Mouse (Mus musculus): ENCODE data around the gene Olfr1509. TPM values are rescaled to one million over a fixed set of nuclear protein-coding genes. Genes with fewer than 3 reads are reported as not detected.
"Not testable (repeated sequence)": the region's sequence is repeated elsewhere in the genome, so short reads cannot be mapped to it uniquely, and the experiment has no call there.

Gene Olfr1509
- polyA plus RNA-seq (2015; fragmentation: Nextera tagmentation; extraction: Ambion mirVana): not detected in 2 replicates

GRCm38 (mm10) chr14:52442690-52443089, at the start of gene Olfr1509:
Gene Olfr1509, plus strand, starts transcription at chr14:52442990.
- H3K4me2 ChIP-seq (ENCODE audit: low read depth, low read length): no peak within 1 kb of the TSS
- H3K27ac ChIP-seq (ENCODE audit: low read length): no peak within 1 kb of the TSS
- no peaks in the 10 kb centered on the region for H3K9me3 ChIP-seq (replicated peaks; ENCODE audit: control insufficient read depth, low read length)
- no peaks in the 10 kb centered on the region for H3K4me1 ChIP-seq (ENCODE audit: control insufficient read depth, low read depth, low read length)
- no peaks in the 10 kb centered on the region for H3K27me3 ChIP-seq (ENCODE audit: control insufficient read depth, insufficient read depth, low read depth, low read length)
- H3K4me3 ChIP-seq (ENCODE audit: low read depth, low read length): no peak within 1 kb of the TSS
- H3K36me3 ChIP-seq (ENCODE audit: control insufficient read depth, insufficient read depth): no peaks in the 10 kb centered on the region
- H3K9ac ChIP-seq (ENCODE audit: low read depth, low read length): no peak within 1 kb of the TSS
- no peak for ATAC-seq (ENCODE audit: low read depth)

- Histone ChIP-seq H3K27ac (ENCODE audit: low read length) (no peak within 1 kb of the TSS), H3K4me1 (ENCODE audit: control insufficient read depth, low read depth, low read length) (no peaks in the 10 kb centered on the region), H3K9me3 (replicated peaks; ENCODE audit: control insufficient read depth, low read length) (no peaks in the 10 kb centered on the region), H3K4me2 (ENCODE audit: low read depth, low read length) (no peak within 1 kb of the TSS), H3K9ac (ENCODE audit: low read depth, low read length) (no peak within 1 kb of the TSS), H3K27me3 (ENCODE audit: control insufficient read depth, insufficient read depth, low read depth, low read length) (no peaks in the 10 kb centered on the region), H3K36me3 (ENCODE audit: control insufficient read depth, insufficient read depth) (no peaks in the 10 kb centered on the region), H3K4me3 (ENCODE audit: low read depth, low read length) (no peak within 1 kb of the TSS)
- 48% methylated on average over 4 of the region's 4 CpGs for WGBS (ENCODE audit: insufficient replicate concordance)
- no peak for ATAC-seq (ENCODE audit: low read depth)
Measured at GRCm38 (mm10) chr14:52397279-52397678, 45.5 kb upstream of the Olfr1509 start, which contains the start of gene Olfr1511. Gene Olfr1511, minus strand, starts transcription at chr14:52397379.

DNA sequence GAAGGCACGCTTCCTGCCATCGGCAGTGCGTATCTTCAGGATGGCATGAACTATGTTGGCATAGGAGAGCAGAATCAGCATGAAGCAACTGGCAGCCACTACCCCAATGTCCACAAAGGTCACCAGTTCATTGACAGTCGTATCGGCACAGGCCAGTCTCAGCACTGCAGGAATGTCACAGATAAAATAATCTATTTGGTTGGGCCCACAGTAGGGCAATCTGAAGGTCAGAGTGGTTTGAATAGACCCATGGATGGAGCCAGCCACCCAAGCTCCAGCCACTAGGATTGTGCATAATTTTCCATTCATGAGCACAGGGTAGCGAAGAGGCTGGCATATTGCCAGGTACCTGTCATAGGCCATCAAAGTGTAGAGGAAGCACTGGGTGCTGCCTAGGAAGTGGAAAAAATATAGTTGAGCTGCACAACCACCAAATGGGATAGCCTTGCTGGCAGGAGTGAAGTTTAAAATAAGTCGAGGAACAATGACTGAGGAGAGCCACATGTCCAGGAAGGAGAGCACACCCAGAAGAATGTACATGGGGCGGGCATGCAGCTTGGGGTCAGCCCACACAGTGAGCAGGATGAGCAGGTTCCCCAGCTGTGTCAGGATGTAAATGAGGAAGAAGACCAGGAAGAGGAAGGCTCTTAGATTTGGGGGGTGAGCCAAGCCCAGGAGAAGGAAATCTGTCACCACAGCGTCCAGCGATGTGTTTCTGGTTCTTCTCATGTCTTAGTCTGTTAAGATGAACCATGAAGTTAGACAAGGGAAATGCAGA, 32.5 kb upstream of the Olfr1509 start:
- H3K9me3 ChIP-seq (replicated peaks; ENCODE audit: control insufficient read depth, low read length); H3K36me3 ChIP-seq (ENCODE audit: control insufficient read depth, insufficient read depth); H3K4me3 ChIP-seq (ENCODE audit: low read depth, low read length); H3K27ac ChIP-seq (ENCODE audit: low read length); H3K4me1 ChIP-seq (ENCODE audit: control insufficient read depth, low read depth, low read length); H3K9ac ChIP-seq (ENCODE audit: low read depth, low read length); ATAC-seq (ENCODE audit: low read depth); H3K27me3 ChIP-seq (ENCODE audit: control insufficient read depth, insufficient read depth, low read depth, low read length); H3K4me2 ChIP-seq (ENCODE audit: low read depth, low read length): not testable (repeated sequence)
- WGBS (ENCODE audit: insufficient replicate concordance): 53% methylated on average over 6 of the region's 10 CpGs

- no peaks in the 10 kb centered on the region for H3K36me3 ChIP-seq (ENCODE audit: control insufficient read depth, insufficient read depth)
- H3K27ac ChIP-seq (ENCODE audit: low read length): no peak within 1 kb of the TSS
- ATAC-seq (ENCODE audit: low read depth): no peak
- H3K4me3 ChIP-seq (ENCODE audit: low read depth, low read length): no peak within 1 kb of the TSS
- 62% methylated on average over 3 of the region's 3 CpGs for WGBS (ENCODE audit: insufficient replicate concordance)
- no peak within 1 kb of the TSS for H3K9ac ChIP-seq (ENCODE audit: low read depth, low read length)
- H3K9me3 ChIP-seq (replicated peaks; ENCODE audit: control insufficient read depth, low read length): no peaks in the 10 kb centered on the region
- no peak within 1 kb of the TSS for H3K4me2 ChIP-seq (ENCODE audit: low read depth, low read length)
- no peaks in the 10 kb centered on the region for H3K27me3 ChIP-seq (ENCODE audit: control insufficient read depth, insufficient read depth, low read depth, low read length)
- no peaks in the 10 kb centered on the region for H3K4me1 ChIP-seq (ENCODE audit: control insufficient read depth, low read depth, low read length)
Measured at GRCm38 (mm10) chr14:52414273-52414672, 28.5 kb upstream of the Olfr1509 start, which contains the start of gene Olfr1510. Gene Olfr1510, minus strand, starts transcription at chr14:52414373.

- Histone ChIP-seq H3K27ac (ENCODE audit: low read length) (no peak overlapping the region), H3K36me3 (ENCODE audit: control insufficient read depth, insufficient read depth) (no peaks in the 10 kb centered on the region), H3K4me1 (ENCODE audit: control insufficient read depth, low read depth, low read length) (no peaks in the 10 kb centered on the region), H3K4me2 (ENCODE audit: low read depth, low read length) (no peak overlapping the region), H3K9me3 (replicated peaks; ENCODE audit: control insufficient read depth, low read length) (no peaks in the 10 kb centered on the region), H3K4me3 (ENCODE audit: low read depth, low read length) (no peak overlapping the region), H3K27me3 (ENCODE audit: control insufficient read depth, insufficient read depth, low read depth, low read length) (no peaks in the 10 kb centered on the region), H3K9ac (ENCODE audit: low read depth, low read length) (no peak overlapping the region)
- no peak for ATAC-seq (ENCODE audit: low read depth)
- 54% methylated on average over 1 of the region's 1 CpGs for WGBS (ENCODE audit: insufficient replicate concordance)
Measured at GRCm38 (mm10) chr14:52427686-52428085, 15.1 kb upstream of the Olfr1509 start.

- Histone ChIP-seq H3K4me3 (ENCODE audit: low read depth, low read length) (no peak overlapping the region), H3K27me3 (ENCODE audit: control insufficient read depth, insufficient read depth, low read depth, low read length) (no peaks in the 10 kb centered on the region), H3K9me3 (replicated peaks; ENCODE audit: control insufficient read depth, low read length) (no peaks in the 10 kb centered on the region), H3K27ac (ENCODE audit: low read length) (no peak overlapping the region), H3K36me3 (ENCODE audit: control insufficient read depth, insufficient read depth) (no peaks in the 10 kb centered on the region), H3K4me2 (ENCODE audit: low read depth, low read length) (no peak overlapping the region), H3K9ac (ENCODE audit: low read depth, low read length) (no peak overlapping the region), H3K4me1 (ENCODE audit: control insufficient read depth, low read depth, low read length) (no peaks in the 10 kb centered on the region)
- WGBS (ENCODE audit: insufficient replicate concordance): 20% methylated on average over 8 of the region's 8 CpGs
- no peak for ATAC-seq (ENCODE audit: low read depth)
Measured at GRCm38 (mm10) chr14:52451138-52451537, 8.3 kb downstream of the Olfr1509 start.

- Histone ChIP-seq H3K36me3 (ENCODE audit: control insufficient read depth, insufficient read depth) (no peaks in the 10 kb centered on the region), H3K9ac (ENCODE audit: low read depth, low read length) (no peak overlapping the region), H3K27ac (ENCODE audit: low read length) (no peak overlapping the region), H3K4me2 (ENCODE audit: low read depth, low read length) (no peak overlapping the region), H3K4me3 (ENCODE audit: low read depth, low read length) (no peak overlapping the region), H3K27me3 (ENCODE audit: control insufficient read depth, insufficient read depth, low read depth, low read length) (no peaks in the 10 kb centered on the region), H3K4me1 (ENCODE audit: control insufficient read depth, low read depth, low read length) (no peaks in the 10 kb centered on the region), H3K9me3 (replicated peaks; ENCODE audit: control insufficient read depth, low read length) (no peaks in the 10 kb centered on the region)
- no peak for ATAC-seq (ENCODE audit: low read depth)
Measured at GRCm38 (mm10) chr14:52461928-52462327, 19.1 kb downstream of the Olfr1509 start.

GRCm38 (mm10) chr14:52465738-52466137, 22.9 kb downstream of the Olfr1509 start:
- WGBS (ENCODE audit: insufficient replicate concordance): 72% methylated on average over 1 of the region's 1 CpGs
- Histone ChIP-seq H3K9me3 (replicated peaks; ENCODE audit: control insufficient read depth, low read length) (no peaks in the 10 kb centered on the region), H3K9ac (ENCODE audit: low read depth, low read length) (no peak overlapping the region), H3K27ac (ENCODE audit: low read length) (no peak overlapping the region), H3K4me2 (ENCODE audit: low read depth, low read length) (no peak overlapping the region), H3K36me3 (ENCODE audit: control insufficient read depth, insufficient read depth) (no peaks in the 10 kb centered on the region), H3K4me1 (ENCODE audit: control insufficient read depth, low read depth, low read length) (no peaks in the 10 kb centered on the region), H3K27me3 (ENCODE audit: control insufficient read depth, insufficient read depth, low read depth, low read length) (no peaks in the 10 kb centered on the region), H3K4me3 (ENCODE audit: low read depth, low read length) (no peak overlapping the region)
- ATAC-seq (ENCODE audit: low read depth): no peak

DNA sequence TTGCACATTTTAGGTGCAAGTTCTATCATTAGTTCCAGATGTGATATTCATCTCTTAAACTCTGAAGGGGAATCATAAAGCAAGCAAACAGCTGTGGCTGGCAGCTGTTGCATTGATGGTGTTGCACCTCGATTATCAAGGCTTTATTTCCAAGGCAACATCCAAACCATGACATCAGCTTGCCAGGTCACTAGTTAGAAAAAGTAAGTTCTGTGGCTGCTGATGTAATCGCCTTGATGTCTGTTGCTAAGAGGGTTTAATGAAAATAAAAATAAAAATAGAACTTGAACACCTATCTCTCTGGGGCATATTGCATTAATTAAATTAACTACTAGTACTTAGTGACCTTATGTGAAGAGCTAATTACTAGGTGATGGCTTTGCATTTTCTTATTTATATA, 24.6 kb downstream of the Olfr1509 start, which contains the start of gene Olfr1508:
TSS of gene Olfr1508 (minus strand) at position 101 of the 400 bp plus-strand sequence.
- H3K36me3 ChIP-seq (ENCODE audit: control insufficient read depth, insufficient read depth): no peaks in the 10 kb centered on the region
- no peak within 1 kb of the TSS for H3K4me3 ChIP-seq (ENCODE audit: low read depth, low read length)
- ATAC-seq (ENCODE audit: low read depth): no peak
- H3K9ac ChIP-seq (ENCODE audit: low read depth, low read length): no peak within 1 kb of the TSS
- no peaks in the 10 kb centered on the region for H3K4me1 ChIP-seq (ENCODE audit: control insufficient read depth, low read depth, low read length)
- no peak within 1 kb of the TSS for H3K27ac ChIP-seq (ENCODE audit: low read length)
- no peaks in the 10 kb centered on the region for H3K9me3 ChIP-seq (replicated peaks; ENCODE audit: control insufficient read depth, low read length)
- no peak within 1 kb of the TSS for H3K4me2 ChIP-seq (ENCODE audit: low read depth, low read length)
- no peaks in the 10 kb centered on the region for H3K27me3 ChIP-seq (ENCODE audit: control insufficient read depth, insufficient read depth, low read depth, low read length)
- 40% methylated on average over 2 of the region's 2 CpGs for WGBS (ENCODE audit: insufficient replicate concordance)
